Mouse (Mus musculus) limb, embryonic 10.5 days (tissue): ENCODE data around the gene Cd4. TPM values are rescaled to one million over a fixed set of nuclear protein-coding genes. Genes with fewer than 3 reads are reported as not detected.

Source experiments
- DNase-seq: peaks from one replicate; pipeline ENCODE4 v3.0.0-alpha.2; 2017; ENCODE audit warnings: low spot score
- H3K27ac ChIP-seq: fragments of 300-500 bp; sonication (generic); 2 replicates; pipeline ENCODE4 v1.5.1; 2016; ENCODE audit warnings: mild to moderate bottlenecking
- H3K27me3 ChIP-seq: fragments of 300-500 bp; sonication (generic); 2 replicates; pipeline ENCODE4 v1.6.1; 2016; ENCODE audit warnings: low read depth, mild to moderate bottlenecking; ENCODE audit not compliant: poor library complexity, severe bottlenecking
- H3K36me3 ChIP-seq: fragments of 300-500 bp; sonication (generic); 2 replicates; pipeline ENCODE4 v1.6.1; 2016; ENCODE audit warnings: mild to moderate bottlenecking, moderate library complexity
- H3K4me1 ChIP-seq: fragments of 300-500 bp; sonication (generic); 2 replicates; pipeline ENCODE4 v1.6.1; 2016
- H3K4me3 ChIP-seq: fragments of 300-500 bp; sonication (generic); 2 replicates; pipeline ENCODE4 v1.5.1; 2016; ENCODE audit warnings: mild to moderate bottlenecking, moderate library complexity
- H3K9me3 ChIP-seq: fragments of 300-500 bp; sonication (generic); replicated peaks from 2 replicates; pipeline ENCODE4 v1.6.1; 2016; ENCODE audit warnings: mild to moderate bottlenecking
- WGBS: fragments of 180-500 bp; shearing (Covaris S2); methylation state at CpG from one replicate; pipeline ENCODE4 v1.1.7; 2016; 5-methylcytosine and 5-hydroxymethylcytosine counted together
- polyA plus RNA-seq: library from polyadenylated mRNA; unstranded; fragments of >200 nt; fragmentation: Nextera tagmentation; extraction: Ambion mirVana; gene quantifications from 2 replicates; pipeline ENCODE4 v1.2.1, GENCODE M21; 2016

Cd4 gene
- polyA plus RNA-seq, 1 experiment from 2014 or later, result not detected

DNA sequence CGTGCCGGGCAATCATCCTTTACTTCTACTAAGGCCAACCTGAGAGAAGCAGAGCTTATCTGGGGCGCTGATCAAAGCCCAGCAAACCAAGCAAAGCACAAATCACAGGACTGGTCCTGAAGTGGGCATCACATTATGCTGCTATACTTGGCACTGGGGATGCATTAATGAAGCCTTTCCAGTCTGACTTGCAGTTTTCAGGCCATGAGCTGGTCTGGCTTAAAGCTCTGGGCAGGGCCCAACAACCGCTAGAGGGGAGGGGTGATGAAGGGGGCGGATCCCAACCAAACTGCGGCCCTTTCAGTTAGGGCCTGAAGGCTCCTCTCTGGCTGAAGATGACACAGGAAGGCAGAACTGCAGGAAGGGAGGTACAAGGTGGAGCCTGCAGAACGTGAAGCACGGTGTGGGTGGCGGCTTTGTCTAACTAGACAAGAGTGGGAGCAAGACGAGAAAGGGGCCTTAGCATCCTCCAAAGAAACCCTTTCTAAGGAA lies 59.9 kb downstream of the Cd4 start:
- Histone ChIP-seq H3K27ac (peak overlapping the region; percentile 90), H3K27me3 (no peaks in the 10 kb centered on the region), H3K9me3 (no peaks in the 10 kb centered on the region), H3K36me3 (peaks cover 64% of the 10 kb centered on the region), H3K4me1 (peaks cover 30% of the 10 kb centered on the region), H3K4me3 (peak overlapping the region; percentile 80)
- peak; percentile 53 for DNase-seq
- 25% methylated on average over 10 of the region's 10 CpGs for WGBS

DNA sequence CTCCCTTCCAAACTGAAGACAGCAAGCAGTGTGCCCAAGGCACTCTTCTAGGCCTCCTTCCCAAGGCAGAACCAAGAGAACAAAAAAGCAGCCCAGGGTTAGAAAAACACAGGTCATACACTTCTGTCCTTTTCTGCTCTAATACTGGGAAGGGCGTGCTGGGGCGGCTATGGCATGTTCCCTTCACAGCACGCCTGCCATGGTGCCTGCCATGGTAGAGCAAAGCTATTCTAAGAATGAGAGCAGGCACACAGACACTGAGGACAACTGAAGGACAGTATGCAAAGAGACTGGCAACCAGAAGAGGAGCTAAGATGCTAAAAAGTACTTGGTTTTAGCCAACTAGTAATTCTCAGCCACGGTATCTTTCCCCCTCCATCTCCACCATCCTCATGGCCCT lies 66.0 kb downstream of the Cd4 start:
- Histone ChIP-seq H3K27ac (no peak overlapping the region), H3K36me3 (peaks cover 99% of the 10 kb centered on the region), H3K4me1 (no peaks in the 10 kb centered on the region), H3K4me3 (no peak overlapping the region), H3K27me3 (no peaks in the 10 kb centered on the region), H3K9me3 (no peaks in the 10 kb centered on the region)
- 98% methylated on average over 4 of the region's 4 CpGs for WGBS
- no peak for DNase-seq

DNA sequence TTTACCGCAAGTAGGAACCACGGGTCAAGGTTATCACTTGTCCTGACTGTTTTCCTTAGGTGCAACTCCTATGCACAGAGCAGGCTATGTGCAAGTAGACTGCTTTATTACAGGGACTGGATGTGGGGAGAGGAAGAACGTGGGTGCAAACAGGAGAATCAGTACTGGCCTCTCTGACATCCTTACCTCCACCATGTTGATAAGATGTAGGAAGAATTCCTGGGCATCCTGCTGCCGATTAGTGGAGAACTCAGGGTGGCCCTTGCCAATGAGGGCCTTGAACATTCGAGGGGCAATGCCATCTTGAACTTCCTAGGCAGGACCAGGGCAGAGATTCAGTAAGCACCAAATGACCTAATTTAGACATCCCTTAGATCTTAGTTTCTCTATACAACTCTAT lies 67.1 kb downstream of the Cd4 start:
- no peak overlapping the region for H3K4me3 ChIP-seq
- WGBS, result 94% methylated on average over 5 of the region's 5 CpGs
- no peaks in the 10 kb centered on the region for H3K9me3 ChIP-seq
- no peaks in the 10 kb centered on the region for H3K4me1 ChIP-seq
- H3K27me3 ChIP-seq, result no peaks in the 10 kb centered on the region
- DNase-seq, result no peak
- H3K27ac ChIP-seq, result no peak overlapping the region
- peaks cover 100% of the 10 kb centered on the region for H3K36me3 ChIP-seq

DNA sequence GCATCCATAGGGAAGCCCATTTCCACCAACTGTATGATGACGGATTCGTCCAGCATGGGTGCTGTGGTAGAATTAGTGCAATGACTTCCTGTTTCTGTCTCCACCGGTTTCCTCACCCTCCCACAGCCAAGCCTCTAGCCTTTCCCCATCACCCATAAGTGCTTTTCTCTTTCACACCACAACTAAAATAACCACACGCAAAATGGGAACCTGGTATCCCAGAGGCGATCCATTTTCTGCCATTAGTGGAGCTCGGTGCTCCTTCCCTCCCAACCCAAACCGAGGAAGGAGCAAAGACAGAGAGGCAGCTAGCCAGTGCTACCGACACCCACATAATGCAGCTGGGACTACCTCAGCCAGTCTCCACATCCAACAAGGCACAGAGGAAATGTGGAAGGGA lies 70.0 kb downstream of the Cd4 start:
- DNase-seq, result no peak
- Histone ChIP-seq H3K9me3 (no peaks in the 10 kb centered on the region), H3K27ac (no peak overlapping the region), H3K27me3 (no peaks in the 10 kb centered on the region), H3K4me1 (peaks cover 18% of the 10 kb centered on the region), H3K36me3 (peaks cover 84% of the 10 kb centered on the region), H3K4me3 (no peak overlapping the region)
- WGBS, result 89% methylated on average over 8 of the region's 8 CpGs

GRCm38 (mm10) chr6:124817563-124817962 lies 70.5 kb downstream of the Cd4 start:
- H3K9me3 ChIP-seq, result no peaks in the 10 kb centered on the region
- DNase-seq, result no peak
- 98% methylated on average over 8 of the region's 8 CpGs for WGBS
- H3K27me3 ChIP-seq, result no peaks in the 10 kb centered on the region
- no peak overlapping the region for H3K27ac ChIP-seq
- H3K4me3 ChIP-seq, result no peak overlapping the region
- H3K36me3 ChIP-seq, result peaks cover 83% of the 10 kb centered on the region
- H3K4me1 ChIP-seq, result peaks cover 22% of the 10 kb centered on the region

- Histone ChIP-seq H3K27me3 (no peaks in the 10 kb centered on the region), H3K36me3 (peaks cover 83% of the 10 kb centered on the region), H3K4me3 (no peak overlapping the region), H3K4me1 (peaks cover 26% of the 10 kb centered on the region), H3K9me3 (no peaks in the 10 kb centered on the region), H3K27ac (no peak overlapping the region)
- no peak for DNase-seq
- 95% methylated on average over 11 of the region's 11 CpGs for WGBS
These were observed 70.9 kb downstream of the Cd4 start for GRCm38 (mm10) chr6:124817125-124817524.

- Histone ChIP-seq H3K27ac (no peak overlapping the region), H3K36me3 (peaks cover 83% of the 10 kb centered on the region), H3K27me3 (no peaks in the 10 kb centered on the region), H3K4me3 (no peak overlapping the region), H3K9me3 (no peaks in the 10 kb centered on the region), H3K4me1 (peaks cover 31% of the 10 kb centered on the region)
- no peak for DNase-seq
- WGBS, result 92% methylated on average over 4 of the region's 4 CpGs
These were observed 71.4 kb downstream of the Cd4 start for GRCm38 (mm10) chr6:124816611-124817010.

DNA sequence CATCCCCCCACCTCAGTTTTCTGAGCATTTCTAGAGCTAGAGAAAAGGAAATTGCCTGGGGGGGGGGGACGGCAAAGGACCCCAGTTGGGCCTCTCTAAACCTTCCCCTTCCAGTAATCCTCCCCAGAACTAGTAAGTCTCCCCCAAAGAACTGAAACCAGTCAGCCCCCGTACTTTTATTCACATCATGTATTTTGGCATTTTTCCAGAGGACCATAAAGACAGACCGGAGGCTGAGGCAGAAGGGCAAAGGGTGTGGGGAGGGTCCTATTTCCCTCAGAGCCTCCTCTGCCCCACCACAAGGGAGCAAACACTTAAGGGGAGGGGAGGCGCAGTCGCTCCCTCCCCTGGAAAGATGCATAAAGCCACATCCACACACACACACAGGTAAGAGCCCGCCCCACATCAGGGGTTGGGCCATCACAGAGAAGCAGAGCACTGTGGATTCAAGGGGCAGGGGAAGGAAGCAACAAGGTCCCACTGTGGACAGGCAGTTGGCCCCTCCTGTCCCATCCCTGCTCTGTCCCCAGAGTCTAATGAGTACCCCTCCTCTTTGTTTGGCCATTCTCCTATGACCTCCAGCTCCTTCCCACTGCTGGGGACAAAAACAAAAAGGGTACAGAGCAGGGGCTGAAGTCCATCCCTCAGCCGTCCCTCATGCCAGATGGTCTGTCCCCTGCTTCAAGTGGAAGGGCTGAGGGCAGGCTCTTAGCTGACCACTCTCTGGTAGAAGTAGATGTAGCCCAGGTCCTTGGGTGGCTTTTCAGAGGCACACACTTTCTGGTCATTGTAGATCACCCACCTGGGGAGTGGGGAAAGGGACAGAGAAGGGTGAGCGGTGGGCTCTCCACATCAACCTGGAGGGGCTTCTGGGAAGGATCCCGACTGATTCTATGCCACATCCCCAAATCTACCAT lies 72.9 kb downstream of the Cd4 start:
- Histone ChIP-seq H3K27ac (peak overlapping the region; percentile 95), H3K36me3 (peaks cover 83% of the 10 kb centered on the region), H3K27me3 (no peaks in the 10 kb centered on the region), H3K4me1 (peaks cover 34% of the 10 kb centered on the region), H3K9me3 (no peaks in the 10 kb centered on the region), H3K4me3 (peak overlapping the region; percentile 69; the same call in 1 of the 2 replicates)
- no peak for DNase-seq
- WGBS, result 85% methylated on average over 9 of the region's 9 CpGs

Other genes starting within 250 kb of the Cd4 start
- 37.3 and 45.7 TPM in 2 replicates for gene Lpcat3, start 225.2 kb downstream of the Cd4 start, polyA plus RNA-seq
- gene Emg1, start 176.0 kb downstream of the Cd4 start, polyA plus RNA-seq, result 254 and 298 TPM in 2 replicates
- 501 and 622 TPM in 2 replicates for gene Phb2, start 175.9 kb downstream of the Cd4 start, polyA plus RNA-seq
- gene Ptpn6, start 149.5 kb downstream of the Cd4 start, polyA plus RNA-seq, result 6.2 and 7.6 TPM in 2 replicates
- gene Grcc10, start 146.8 kb downstream of the Cd4 start, polyA plus RNA-seq, result 384 and 460 TPM in 2 replicates
- not detected in 2 replicates for gene Gm45234, start 132.2 kb downstream of the Cd4 start, polyA plus RNA-seq
- gene Atn1, start 131.7 kb downstream of the Cd4 start, polyA plus RNA-seq, result 12.9 and 14.8 TPM in 2 replicates
- 0.69 and 1.5 TPM in 2 replicates for gene Eno2, start 118.5 kb downstream of the Cd4 start, polyA plus RNA-seq
- gene Lrrc23, start 108.5 kb downstream of the Cd4 start, polyA plus RNA-seq, result 0.35 and 0.68 TPM in 2 replicates
- gene Spsb2, start 79.6 kb downstream of the Cd4 start, polyA plus RNA-seq, result 4.7 and 6.9 TPM in 2 replicates
- 831 and 927 TPM in 2 replicates for gene Tpi1, start 73.9 kb downstream of the Cd4 start, polyA plus RNA-seq
- gene Usp5, start 58.7 kb downstream of the Cd4 start, polyA plus RNA-seq, result 200 and 209 TPM in 2 replicates
- 243 and 250 TPM in 2 replicates for gene Cdca3, start 58.7 kb downstream of the Cd4 start, polyA plus RNA-seq
- 0.34 and 0.35 TPM in 2 replicates for gene Gnb3, start 47.9 kb downstream of the Cd4 start, polyA plus RNA-seq
- gene P3h3, start 30.5 kb downstream of the Cd4 start, polyA plus RNA-seq, result 17.3 and 26.8 TPM in 2 replicates
- gene Gpr162, start 24.2 kb downstream of the Cd4 start, polyA plus RNA-seq, result 0.59 and 1.2 TPM in 2 replicates
- 0.88 and 1.6 TPM in 2 replicates for gene Lag3, start 23.5 kb upstream of the Cd4 start, polyA plus RNA-seq
- 144 and 208 TPM in 2 replicates for gene Ptms, start 31.9 kb upstream of the Cd4 start, polyA plus RNA-seq
- 428 and 433 TPM in 2 replicates for gene Mlf2, start 43.2 kb upstream of the Cd4 start, polyA plus RNA-seq
- 141 and 150 TPM in 2 replicates for gene Cops7a, start 77.3 kb upstream of the Cd4 start, polyA plus RNA-seq
- 0.40 and 1.4 TPM in 2 replicates for gene Pianp, start 108.5 kb upstream of the Cd4 start, polyA plus RNA-seq
- gene Zfp384, start 120.9 kb upstream of the Cd4 start, polyA plus RNA-seq, result 12.8 and 15.2 TPM in 2 replicates
- gene Ing4, start 151.5 kb upstream of the Cd4 start, polyA plus RNA-seq, result 121 and 145 TPM in 2 replicates
- gene Acrbp, start 161.5 kb upstream of the Cd4 start, polyA plus RNA-seq, result 10.1 and 13.0 TPM in 2 replicates
- gene Lpar5, start 179.7 kb upstream of the Cd4 start, polyA plus RNA-seq, result 0.14 and 0.18 TPM in 2 replicates
- 104 and 109 TPM in 2 replicates for gene Chd4, start 207.8 kb upstream of the Cd4 start, polyA plus RNA-seq
- 94.6 and 119 TPM in 2 replicates for gene Nop2, start 243.7 kb upstream of the Cd4 start, polyA plus RNA-seq